Mouse (Mus musculus): Measurements from ENCODE around the gene Sema4g.
"Not testable (repeated sequence)": the region's sequence is repeated elsewhere in the genome, so short reads cannot be mapped to it uniquely, and the experiment has no call there.

- TF ChIP-seq CTCF, POLR2A (IDR thresholded peaks at IDR 0.05; ENCODE audit: insufficient read depth, low read depth, low read length): not testable (repeated sequence)
These were observed 49.3 kb downstream of the Sema4g start for GRCm38 (mm10) chr19:45038198-45038597.
